Mouse (Mus musculus): ENCODE results near the gene Tmem74b. TPM values are rescaled to one million over a fixed set of nuclear protein-coding genes. Genes with fewer than 3 reads are reported as not detected.

The Tmem74b gene
- not detected in 2 replicates for total RNA-seq (2017)

- no peak for ATAC-seq (ENCODE audit: extremely low read depth, insufficient number of reproducible peaks, low FRiP score, poor library complexity, severe bottlenecking)
Measured at GRCm38 (mm10) chr2:151701231-151702145, at the start of gene Tmem74b. TSS of gene Tmem74b (plus strand) at chr2:151702008.

GRCm38 (mm10) chr2:151652053-151652452, 49.8 kb upstream of the Tmem74b start:
- no peak for ATAC-seq (ENCODE audit: extremely low read depth, insufficient number of reproducible peaks, low FRiP score, poor library complexity, severe bottlenecking)

DNA sequence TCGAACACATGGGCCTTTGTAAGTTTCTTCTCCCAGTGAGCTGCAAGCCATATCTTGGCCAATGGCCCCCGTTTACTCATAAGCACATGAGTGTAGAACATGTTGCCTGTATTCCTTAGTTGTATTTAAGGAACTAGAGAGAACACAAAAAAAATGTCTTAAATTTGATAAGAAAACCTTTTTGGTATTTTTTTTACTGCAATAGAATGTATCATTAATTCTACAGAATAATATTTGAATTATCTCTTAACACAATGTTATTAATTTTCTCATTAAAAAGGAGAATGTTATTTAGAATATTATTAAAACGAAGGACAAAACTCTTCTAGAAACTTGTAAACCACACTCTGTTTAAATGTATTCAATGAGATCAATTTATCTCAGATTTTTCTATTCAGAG, 33.4 kb upstream of the Tmem74b start, which contains the start of gene Rad21l:
Gene Rad21l, minus strand, starts transcription at position 101 of the 400 bp plus-strand sequence.
- no peak for ATAC-seq (ENCODE audit: extremely low read depth, insufficient number of reproducible peaks, low FRiP score, poor library complexity, severe bottlenecking)

DNA sequence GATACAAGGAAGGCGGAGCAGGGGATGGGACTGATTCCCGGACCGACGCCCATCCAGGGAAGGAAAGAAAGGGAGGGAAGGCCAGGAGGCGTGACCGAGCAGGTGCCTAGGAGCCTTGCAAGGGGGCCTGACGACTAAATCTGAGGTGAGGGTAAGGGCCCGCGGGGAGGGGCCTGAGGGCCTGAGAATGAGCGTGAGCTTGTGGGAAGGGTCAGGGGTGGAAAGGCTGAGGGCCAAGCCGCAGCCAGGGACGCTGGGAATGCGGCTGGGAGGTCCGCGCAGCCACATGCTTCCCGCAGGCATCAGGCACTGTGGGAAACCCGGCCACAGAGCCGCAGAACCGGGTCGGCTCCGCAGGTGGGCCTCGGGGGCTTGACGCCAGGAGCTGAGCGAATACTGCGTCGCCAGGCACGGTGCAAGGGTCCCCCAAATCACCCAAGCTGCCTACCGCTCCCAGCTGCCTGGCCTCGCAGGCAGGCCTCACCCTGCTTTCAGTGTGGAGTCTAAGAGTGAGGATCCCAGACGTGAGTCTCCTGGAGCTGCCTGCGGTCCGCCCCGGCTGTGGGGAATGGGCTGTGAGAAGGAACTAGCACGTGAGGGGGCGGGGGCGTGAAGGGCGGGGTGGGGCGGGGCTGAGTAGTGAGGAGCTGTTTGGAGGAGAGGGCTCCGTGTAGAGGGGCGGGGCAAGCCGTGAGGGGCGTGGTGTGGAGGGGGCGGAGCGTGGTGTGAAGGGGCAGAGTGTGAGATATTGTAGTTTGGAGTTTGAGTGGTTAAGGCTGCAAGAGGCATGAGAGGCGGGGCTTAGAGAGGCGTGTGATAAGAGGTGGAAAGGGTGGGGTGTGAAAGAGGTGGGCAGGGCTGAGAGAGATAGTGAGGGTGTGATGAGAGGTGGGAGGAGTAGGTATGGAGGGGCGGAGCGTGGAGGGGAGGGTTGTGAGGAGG, 31.5 kb upstream of the Tmem74b start:
- no peak for ATAC-seq (ENCODE audit: extremely low read depth, insufficient number of reproducible peaks, low FRiP score, poor library complexity, severe bottlenecking)

- no peak for ATAC-seq (ENCODE audit: extremely low read depth, insufficient number of reproducible peaks, low FRiP score, poor library complexity, severe bottlenecking)
Measured at GRCm38 (mm10) chr2:151670968-151671329, 30.9 kb upstream of the Tmem74b start.

GRCm38 (mm10) chr2:151676234-151676633, 25.6 kb upstream of the Tmem74b start:
- no peak for ATAC-seq (ENCODE audit: extremely low read depth, insufficient number of reproducible peaks, low FRiP score, poor library complexity, severe bottlenecking)

GRCm38 (mm10) chr2:151682357-151682756, 19.5 kb upstream of the Tmem74b start:
- no peak for ATAC-seq (ENCODE audit: extremely low read depth, insufficient number of reproducible peaks, low FRiP score, poor library complexity, severe bottlenecking)

GRCm38 (mm10) chr2:151682976-151683375, 18.8 kb upstream of the Tmem74b start:
- no peak for ATAC-seq (ENCODE audit: extremely low read depth, insufficient number of reproducible peaks, low FRiP score, poor library complexity, severe bottlenecking)

- ATAC-seq (ENCODE audit: extremely low read depth, insufficient number of reproducible peaks, low FRiP score, poor library complexity, severe bottlenecking), result no peak
Measured at GRCm38 (mm10) chr2:151702146-151702850, 490 bp downstream of the Tmem74b start.

GRCm38 (mm10) chr2:151702851-151703190, 1.0 kb downstream of the Tmem74b start:
- ATAC-seq (ENCODE audit: extremely low read depth, insufficient number of reproducible peaks, low FRiP score, poor library complexity, severe bottlenecking), result no peak

GRCm38 (mm10) chr2:151712647-151713046, 10.8 kb downstream of the Tmem74b start:
- ATAC-seq (ENCODE audit: extremely low read depth, insufficient number of reproducible peaks, low FRiP score, poor library complexity, severe bottlenecking), result no peak

DNA sequence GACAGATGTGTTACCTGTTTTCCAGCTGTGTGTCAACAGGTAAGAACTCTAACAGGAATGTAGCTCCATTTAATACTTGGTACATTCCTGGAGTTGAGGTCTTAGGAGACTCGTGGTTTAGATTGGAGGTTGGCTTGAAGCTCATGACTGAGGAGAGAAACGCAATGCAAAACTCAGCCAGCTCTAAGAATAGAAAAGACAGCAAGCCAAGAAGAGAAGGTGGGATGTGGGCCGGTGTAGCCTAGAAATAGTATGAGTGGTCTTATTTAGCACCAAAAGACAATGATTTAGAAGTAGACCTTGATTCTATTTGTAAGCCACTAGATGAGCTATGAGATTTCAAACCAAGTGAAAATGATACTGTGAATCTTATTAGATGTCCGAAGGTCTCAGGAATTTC, 13.7 kb downstream of the Tmem74b start:
- ATAC-seq (ENCODE audit: extremely low read depth, insufficient number of reproducible peaks, low FRiP score, poor library complexity, severe bottlenecking), result no peak

- ATAC-seq (ENCODE audit: extremely low read depth, insufficient number of reproducible peaks, low FRiP score, poor library complexity, severe bottlenecking), result no peak
Measured at GRCm38 (mm10) chr2:151716318-151717055, 14.7 kb downstream of the Tmem74b start.

- ATAC-seq (ENCODE audit: extremely low read depth, insufficient number of reproducible peaks, low FRiP score, poor library complexity, severe bottlenecking), result no peak
Measured at GRCm38 (mm10) chr2:151724094-151724493, 22.3 kb downstream of the Tmem74b start.

DNA sequence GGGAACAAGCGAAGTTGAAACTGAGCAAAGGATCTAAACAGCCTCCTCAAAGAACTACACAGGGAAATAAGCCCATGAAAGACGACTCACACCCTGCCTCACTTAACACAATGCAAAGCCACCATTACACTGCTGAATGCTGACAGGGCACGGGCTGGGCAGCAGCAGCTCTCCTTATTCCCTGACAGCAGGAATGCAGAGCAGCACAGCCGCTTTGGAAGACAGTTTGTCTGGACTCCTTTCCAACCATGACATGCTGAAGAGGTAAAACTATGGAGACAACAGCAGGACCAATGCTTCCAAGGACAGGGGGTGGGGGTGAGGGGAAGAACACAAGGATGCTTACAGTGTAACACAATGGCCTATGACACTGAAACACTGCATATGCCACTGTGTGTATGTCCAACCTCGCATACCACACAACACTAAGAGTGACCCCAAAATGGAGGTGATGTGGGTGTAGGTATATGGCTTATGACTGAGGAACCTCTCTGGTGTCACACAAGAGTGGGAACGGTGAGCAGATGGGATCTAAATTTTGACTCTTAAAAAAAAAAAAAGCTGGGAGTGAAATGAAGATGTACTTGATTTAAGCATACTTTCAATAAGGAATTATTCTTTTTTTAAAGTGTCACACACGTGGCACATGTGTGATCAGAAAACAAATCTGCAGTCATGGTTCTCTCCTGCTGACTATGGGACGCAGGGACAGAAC, 31.5 kb downstream of the Tmem74b start:
- ATAC-seq (ENCODE audit: extremely low read depth, insufficient number of reproducible peaks, low FRiP score, poor library complexity, severe bottlenecking), result no peak

DNA sequence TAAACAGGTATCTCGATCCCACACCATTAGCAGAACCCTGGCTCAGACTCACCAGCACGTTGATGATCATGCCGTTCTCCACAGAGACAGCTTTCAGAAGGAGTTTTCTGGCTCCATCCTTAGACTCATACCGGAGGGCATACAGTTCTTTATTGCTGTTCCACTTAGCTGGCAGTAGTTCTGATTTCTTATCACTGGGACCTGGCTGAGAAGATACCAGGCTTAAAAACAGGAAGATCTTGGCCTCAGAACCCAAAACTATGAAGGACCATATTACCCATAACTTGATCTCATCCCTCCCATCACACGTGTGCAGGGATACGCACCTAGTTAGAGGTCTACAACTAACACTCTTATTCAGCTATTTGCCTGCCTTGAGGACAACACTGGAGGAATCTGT, 33.6 kb downstream of the Tmem74b start:
- no peak for ATAC-seq (ENCODE audit: extremely low read depth, insufficient number of reproducible peaks, low FRiP score, poor library complexity, severe bottlenecking)

DNA sequence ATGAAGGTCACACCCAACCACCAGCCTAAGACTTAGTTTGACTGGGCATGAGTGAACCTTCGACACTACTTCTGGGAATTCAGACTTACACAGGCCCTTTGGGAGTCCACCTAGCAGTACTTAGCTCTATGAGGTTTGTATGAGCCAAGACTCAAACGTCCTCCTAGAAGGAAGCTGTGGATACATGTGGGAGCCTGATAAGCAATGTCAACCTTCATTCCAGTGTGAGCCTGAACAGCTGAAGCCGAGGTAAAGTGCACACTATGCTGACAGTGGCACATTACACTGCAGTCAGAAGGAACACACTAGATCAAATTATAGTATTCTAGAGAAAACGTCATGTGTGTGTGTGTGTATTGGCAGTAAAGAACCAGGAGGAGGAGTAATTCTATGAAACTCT, 36.7 kb downstream of the Tmem74b start:
- ATAC-seq (ENCODE audit: extremely low read depth, insufficient number of reproducible peaks, low FRiP score, poor library complexity, severe bottlenecking), result no peak

- ATAC-seq (ENCODE audit: extremely low read depth, insufficient number of reproducible peaks, low FRiP score, poor library complexity, severe bottlenecking), result no peak
Measured at GRCm38 (mm10) chr2:151739081-151739480, 37.3 kb downstream of the Tmem74b start.

All from neutrophil, adult 5-6 weeks (primary cell).